Mouse (Mus musculus) lung, postnatal 0 days (tissue): Measurements from ENCODE around the gene Hmcn2.

ENCODE experiments used
- CTCF ChIP-seq: IDR thresholded peaks from 2 replicates; pipeline ENCODE4 v1.5.1; 2016; ENCODE audit warnings: antibody characterized with exemption, mild to moderate bottlenecking
- EP300 ChIP-seq: IDR thresholded peaks from 2 replicates; pipeline ENCODE4 v1.6.1; 2016; ENCODE audit warnings: antibody characterized with exemption, mild to moderate bottlenecking, control low read depth

DNA sequence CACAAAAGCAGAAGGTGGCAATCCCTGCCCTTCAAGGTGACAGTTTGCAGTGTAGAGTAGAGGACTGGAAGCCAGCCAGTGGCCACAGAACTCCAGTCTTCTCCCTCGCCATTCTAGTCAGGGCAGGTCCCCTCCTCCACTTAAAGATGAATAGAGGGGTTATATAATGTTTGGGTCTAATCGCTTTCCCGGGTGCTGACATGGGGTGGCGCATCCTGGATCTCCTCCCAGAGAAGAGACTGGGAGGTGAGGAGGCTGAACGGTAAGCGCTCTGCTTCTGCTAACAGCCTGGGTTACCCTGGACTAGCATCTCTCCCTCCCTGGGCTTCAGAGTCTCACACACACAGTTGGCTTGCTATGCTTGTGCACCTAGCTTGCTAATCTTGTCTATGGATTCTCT lies 36.4 kb upstream of the Hmcn2 start:
- TF ChIP-seq CTCF (no peak), EP300 (no peak)
